Comparison of ENCODE assay signal across 8 mouse cellular contexts in the genomic region with DNA sequence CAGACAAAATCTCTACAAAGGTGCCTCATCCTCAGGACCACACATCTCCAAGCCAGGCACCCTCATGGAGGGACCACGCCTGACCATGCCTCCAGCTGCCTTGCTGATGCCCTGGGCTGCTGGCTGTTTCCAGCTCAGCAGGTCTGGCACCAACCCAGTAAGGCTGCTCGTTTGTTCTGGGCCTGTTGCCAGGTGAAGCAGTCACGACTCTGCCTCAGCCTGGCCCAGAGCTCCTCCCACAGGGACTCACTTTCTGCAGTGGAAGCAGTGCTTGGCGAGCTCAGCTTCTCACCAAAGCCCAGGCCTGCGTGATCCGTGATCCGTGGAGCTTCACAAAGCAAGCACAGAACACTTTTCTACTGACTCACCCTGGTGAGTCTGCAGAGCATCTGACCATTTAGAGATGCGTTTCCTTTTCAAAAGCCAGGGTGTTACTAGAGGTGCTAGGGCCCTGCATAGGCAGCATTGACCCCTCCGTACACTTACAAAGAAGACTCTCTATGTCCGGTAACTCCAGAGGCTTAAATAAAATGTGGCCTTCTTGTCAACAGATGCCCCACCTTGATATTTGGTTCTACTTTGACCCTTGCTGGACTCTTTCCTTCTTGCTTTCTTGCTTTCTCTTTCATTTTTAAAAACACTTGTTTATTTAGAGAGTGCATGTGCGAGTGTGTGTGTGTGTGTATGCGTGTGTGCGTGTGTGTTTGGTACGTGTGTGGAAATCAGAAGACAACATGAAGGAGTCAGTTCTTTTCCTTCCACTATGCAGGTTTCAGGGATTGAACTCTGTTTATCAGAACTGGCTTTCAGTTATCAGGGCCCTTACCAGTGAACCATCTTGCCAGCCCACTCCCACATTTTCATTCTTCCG. TPM values are rescaled to one million over a fixed set of nuclear protein-coding genes. Genes with fewer than 3 reads are reported as not detected.
A peak's percentile ranks its signal among the peaks of the same experiment; 100 is the strongest.
DNase-seq lines count a peak whose midpoint lies in the region; ATAC-seq and TF ChIP-seq lines count a peak whose summit lies in the region.

No protein-coding gene starts in this region.

- no peaks in the 10 kb centered on the region for H3K27me3 ChIP-seq in forebrain, embryonic 16.5 days (replicated peaks; ENCODE audit: control insufficient read depth, insufficient read depth, low read length)
- no peaks in the 10 kb centered on the region for H3K27me3 ChIP-seq in lung, embryonic 14.5 days (ENCODE audit: insufficient read depth, low read length)

- ATAC-seq in forebrain, embryonic 16.5 days: peak; percentile 96
- ATAC-seq in lung, embryonic 14.5 days (ENCODE audit: insufficient read depth): peak; percentile 95

- DNase-seq in CD4-positive, CD25-positive, alpha-beta regulatory T cell, adult 2 months (ENCODE audit: low read depth, low spot score): peak; percentile 89
- DNase-seq in adrenal gland, postnatal 4 days (ENCODE audit: low spot score in 2 of 2): peak; percentile 69 to 82
- DNase-seq in heart, postnatal 14 days: peak; percentile 89 to 93
- peak; percentile 97 to 98 for DNase-seq in kidney, postnatal 36 days
- peak; percentile 96 for DNase-seq in lung, embryonic 14.5 days
- DNase-seq in ovary, postnatal 10 days (ENCODE audit: low spot score): peak; percentile 72
- peak; percentile 83 to 93 for DNase-seq in urinary bladder, adult 18-20 months (ENCODE audit: low spot score in 2 of 2)

- intact Hi-C loops in heart, postnatal 14 days (cut with DNase I): no loop called here

- no peak overlapping the region for H3K9ac ChIP-seq in forebrain, embryonic 16.5 days (replicated peaks; ENCODE audit: low read depth, low read length)
- no peak overlapping the region for H3K9ac ChIP-seq in lung, embryonic 14.5 days

- H3K27ac ChIP-seq in forebrain, embryonic 16.5 days (ENCODE audit: low read length): peak overlapping the region; percentile 41; the same call in 1 of the 2 replicates
- peak overlapping the region; percentile 80 for H3K27ac ChIP-seq in lung, embryonic 14.5 days (ENCODE audit: low read depth)

- no peak overlapping the region for H3K4me3 ChIP-seq in forebrain, embryonic 16.5 days (replicated peaks; ENCODE audit: low read length)
- no peak overlapping the region for H3K4me3 ChIP-seq in lung, embryonic 14.5 days (ENCODE audit: low read depth, low read length)

- peaks cover 9% of the 10 kb centered on the region for H3K4me1 ChIP-seq in forebrain, embryonic 16.5 days (replicated peaks; ENCODE audit: control insufficient read depth, insufficient read depth, low read length)
- peaks cover 17% of the 10 kb centered on the region for H3K4me1 ChIP-seq in lung, embryonic 14.5 days (ENCODE audit: insufficient read depth)

- no peaks in the 10 kb centered on the region for H3K9me3 ChIP-seq in forebrain, embryonic 16.5 days (ENCODE audit: control insufficient read depth, low read length)
- H3K9me3 ChIP-seq in lung, embryonic 14.5 days (ENCODE audit: low read depth, low read length): no peaks in the 10 kb centered on the region

- TF ChIP-seq CTCF in lung, embryonic 14.5 days (IDR thresholded peaks at IDR 0.05; ENCODE audit: low read depth): no peak

- no peak overlapping the region for H3K4me2 ChIP-seq in forebrain, embryonic 16.5 days (ENCODE audit: low read length)
- 0 out of 2 replicates have a peak overlapping the region, but pooled peaks have one; percentile 7 for H3K4me2 ChIP-seq in lung, embryonic 14.5 days

- WGBS in forebrain, embryonic 16.5 days: 50% methylated on average over 15 of the region's 15 CpGs
- WGBS in lung, embryonic 14.5 days: 46% methylated on average over 15 of the region's 15 CpGs

- H3K36me3 ChIP-seq in forebrain, embryonic 16.5 days (ENCODE audit: control insufficient read depth, insufficient read depth): no peaks in the 10 kb centered on the region; the same call in 1 of the 2 replicates
- H3K36me3 ChIP-seq in lung, embryonic 14.5 days (ENCODE audit: insufficient read depth): peaks cover 24% of the 10 kb centered on the region; the same call in 1 of the 2 replicates

RNA-seq across cellular contexts. Expression of gene Mpeg1, which starts 15.0 kb away (rescaled TPM):
- total RNA-seq in adrenal gland, postnatal 4 days (2021): 10 to 100 TPM; 22.3 to 23.5 TPM
- 0.39 and 0.47 TPM in 2 replicates for polyA plus RNA-seq in forebrain, embryonic 16.5 days (2015; fragmentation: Nextera tagmentation; extraction: Ambion mirVana)
- total RNA-seq in heart, postnatal 14 days (2021): 1 to 10 TPM; 6.6 to 7.1 TPM
- 0.63 and 0.76 TPM in 2 replicates for polyA plus RNA-seq in lung, embryonic 14.5 days (2014; fragmentation: Nextera tagmentation; extraction: Ambion mirVana)

RNA-seq across cellular contexts. Expression of gene Dtx4, which starts 25.6 kb away (rescaled TPM):
- 10 to 100 TPM; 32.1 to 33.4 TPM for total RNA-seq in adrenal gland, postnatal 4 days (2021)
- 20.3 and 21.3 TPM in 2 replicates for polyA plus RNA-seq in forebrain, embryonic 16.5 days (2015; fragmentation: Nextera tagmentation; extraction: Ambion mirVana)
- total RNA-seq in heart, postnatal 14 days (2021): 1 to 10 TPM; 7.6 to 9.7 TPM
- polyA plus RNA-seq in lung, embryonic 14.5 days (2014; fragmentation: Nextera tagmentation; extraction: Ambion mirVana): 17.2 and 17.7 TPM in 2 replicates

RNA-seq across cellular contexts. Expression of gene Pfpl, which starts 47.9 kb away (rescaled TPM):
- not detected for total RNA-seq in adrenal gland, postnatal 4 days (2021)
- polyA plus RNA-seq in forebrain, embryonic 16.5 days (2015; fragmentation: Nextera tagmentation; extraction: Ambion mirVana): not detected in 2 replicates
- total RNA-seq in heart, postnatal 14 days (2021): not detected
- not detected in 2 replicates for polyA plus RNA-seq in lung, embryonic 14.5 days (2014; fragmentation: Nextera tagmentation; extraction: Ambion mirVana)

RNA-seq across cellular contexts. Expression of gene Olfr1441, which starts 58.4 kb away (rescaled TPM):
- total RNA-seq in adrenal gland, postnatal 4 days (2021): not detected
- not detected in 2 replicates for polyA plus RNA-seq in forebrain, embryonic 16.5 days (2015; fragmentation: Nextera tagmentation; extraction: Ambion mirVana)
- total RNA-seq in heart, postnatal 14 days (2021): not detected
- not detected in 2 replicates for polyA plus RNA-seq in lung, embryonic 14.5 days (2014; fragmentation: Nextera tagmentation; extraction: Ambion mirVana)
